ENCODE assay signal across 30 mouse cellular contexts in genomic region chr5:90777621-90778020, GRCm38 (mm10). TPM values are rescaled to one million over a fixed set of nuclear protein-coding genes. Genes with fewer than 3 reads are reported as not detected.
"Had no signal": no experiment of that assay in that cellular context is flagged by ENCODE, and none has a peak within 500 bp of the region (broad histone marks: within the 10 kb centered on the region; RNA-seq: fewer than 3 reads in every experiment).

No protein-coding gene starts in this region.

- H3K9ac ChIP-seq: heart, embryonic 12.5 days; hindbrain, embryonic 13.5 days; hindbrain, embryonic 15.5 days; limb, embryonic 12.5 days; liver, embryonic 13.5 days; liver, embryonic 15.5 days; liver, postnatal 0 days had no signal

- DNase-seq: gastrocnemius, postnatal 14 days; gastrocnemius, postnatal 36 days; heart, adult 18-20 months; heart, postnatal 10 days; heart, postnatal 36 days; kidney, adult 11 months; kidney, adult 2 months; kidney, adult 9 months; kidney, postnatal 14 days; kidney, postnatal 36 days; layer of hippocampus, adult 9-11 months; layer of hippocampus, postnatal 36 days; left cerebral cortex, postnatal 4 days; liver; liver, embryonic 13.5 days; liver, postnatal 0 days had no signal

- H3K36me3 ChIP-seq: heart, embryonic 10.5 days; heart, embryonic 12.5 days; hindbrain, embryonic 13.5 days; hindbrain, embryonic 15.5 days; limb, embryonic 12.5 days; liver, embryonic 13.5 days; liver, embryonic 15.5 days had no signal

- H3K4me3 ChIP-seq: heart, embryonic 10.5 days; heart, embryonic 12.5 days; hindbrain, embryonic 13.5 days; hindbrain, embryonic 15.5 days; limb, embryonic 12.5 days; liver, embryonic 13.5 days; liver, embryonic 15.5 days had no signal

- H3K27ac ChIP-seq: heart, embryonic 10.5 days; hindbrain, embryonic 13.5 days; hindbrain, embryonic 15.5 days; hindbrain, postnatal 0 days; kidney, postnatal 0 days; limb, embryonic 12.5 days; liver, embryonic 13.5 days; liver, embryonic 15.5 days had no signal

- H3K4me1 ChIP-seq: heart, embryonic 10.5 days; heart, embryonic 12.5 days; hindbrain, embryonic 13.5 days; hindbrain, embryonic 15.5 days; limb, embryonic 12.5 days had no signal

- H3K27me3 ChIP-seq: heart, embryonic 12.5 days; hindbrain, embryonic 13.5 days; hindbrain, embryonic 15.5 days; limb, embryonic 12.5 days; liver, embryonic 13.5 days; liver, embryonic 15.5 days had no signal

- H3K9me3 ChIP-seq: heart, embryonic 10.5 days; heart, embryonic 12.5 days; hindbrain, embryonic 13.5 days; hindbrain, embryonic 15.5 days; limb, embryonic 12.5 days; liver, embryonic 13.5 days; liver, embryonic 15.5 days had no signal

- H3K4me2 ChIP-seq: heart, embryonic 12.5 days; hindbrain, embryonic 13.5 days; hindbrain, embryonic 15.5 days; limb, embryonic 12.5 days; liver, embryonic 11.5 days; liver, embryonic 13.5 days; liver, embryonic 15.5 days had no signal

- ATAC-seq: hindbrain, postnatal 0 days; intestine, embryonic 16.5 days; liver, postnatal 0 days had no signal

RNA-seq across cellular contexts. Expression of gene Cxcl3, which starts 8.3 kb away (rescaled TPM):
- polyA plus RNA-seq: heart, embryonic 12.5 days; heart, embryonic 14.5 days; hindbrain, embryonic 13.5 days; intestine, embryonic 14.5 days; intestine, embryonic 16.5 days; kidney, adult 2 months; large intestine, adult 2 months; limb, embryonic 12.5 days; liver, embryonic 13.5 days; liver, embryonic 15.5 days; liver, postnatal 0 days had no signal

RNA-seq across cellular contexts. Expression of gene Cxcl15, which starts 16.7 kb away (rescaled TPM):
- polyA plus RNA-seq: gonadal fat pad, adult 2 months; heart, embryonic 12.5 days; heart, embryonic 14.5 days; hindbrain, embryonic 13.5 days; hindbrain, embryonic 15.5 days; hindbrain, postnatal 0 days; kidney, adult 2 months; large intestine, adult 2 months; limb, embryonic 12.5 days; liver, embryonic 11.5 days; liver, embryonic 13.5 days; liver, embryonic 15.5 days; liver, postnatal 0 days had no signal

RNA-seq across cellular contexts. Expression of gene Cxcl5, which starts 18.5 kb away (rescaled TPM):
- polyA plus RNA-seq: heart, embryonic 12.5 days; heart, embryonic 14.5 days; kidney, adult 2 months; limb, embryonic 12.5 days had no signal
